Mouse (Mus musculus) ES-Bruce4 (cell line): ENCODE data around the gene Ccdc84.

Experiments used
- CTCF ChIP-seq: IDR thresholded peaks from one replicate; pipeline ENCODE4 v1.8.1; 2011; ENCODE audit warnings: low read depth, low read length
- EP300 ChIP-seq: IDR thresholded peaks from 2 replicates; pipeline ENCODE4 v1.6.1; 2011; ENCODE audit warnings: low read depth, low read length; ENCODE audit not compliant: insufficient read depth
- POLR2A ChIP-seq: IDR thresholded peaks from one replicate; pipeline ENCODE4 v1.8.1; 2011; ENCODE audit warnings: low read length; ENCODE audit not compliant: insufficient read depth

DNA sequence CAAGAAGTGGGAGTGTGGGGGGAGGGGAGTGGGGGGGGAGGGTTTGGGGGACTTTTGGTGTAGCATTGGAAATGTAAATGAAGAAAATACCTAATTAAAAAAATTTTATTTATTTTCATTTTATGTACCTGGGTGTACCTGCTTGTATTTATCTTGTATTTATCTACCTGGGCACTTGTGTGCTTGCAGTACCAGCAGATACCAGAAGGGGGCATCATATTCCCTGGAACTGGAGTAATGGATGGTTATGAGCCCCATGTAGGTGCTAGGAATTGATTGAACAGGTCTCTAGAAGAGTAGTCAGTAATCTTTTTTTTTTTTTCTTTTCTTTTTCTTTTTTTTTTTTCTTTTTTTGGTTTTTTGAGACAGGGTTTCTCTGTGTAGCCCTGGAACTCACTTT lies 32.0 kb upstream of the Ccdc84 start:
- no peak for TF ChIP-seq CTCF
- TF ChIP-seq POLR2A: no peak
- no peak for TF ChIP-seq EP300
